Mouse (Mus musculus) liver, embryonic 16.5 days (tissue): Measurements from ENCODE around the gene Gng7. TPM values are rescaled to one million over a fixed set of nuclear protein-coding genes. Genes with fewer than 3 reads are reported as not detected.
"Not testable (repeated sequence)": the region's sequence is repeated elsewhere in the genome, so short reads cannot be mapped to it uniquely, and the experiment has no call there.

Experiments used
- ATAC-seq: fragments of 200-750 bp; cut with Nextera tagmentation; 2 replicates; pipeline ENCODE4 v1.8.0; 2017; ENCODE audit warnings: low read depth, mild to moderate bottlenecking, moderate number of reproducible peaks, moderate library complexity
- H3K27ac ChIP-seq: fragments of 300-500 bp; sonication (generic); 2 replicates; pipeline ENCODE4 v1.5.1; 2014; ENCODE audit warnings: mild to moderate bottlenecking, low read length
- H3K27me3 ChIP-seq: fragments of 300-500 bp; sonication (generic); 2 replicates; pipeline ENCODE4 v1.6.1; 2014; ENCODE audit warnings: low read depth, low read length, mixed read lengths; ENCODE audit not compliant: control insufficient read depth, insufficient read depth
- H3K36me3 ChIP-seq: fragments of 300-500 bp; sonication (generic); 2 replicates; pipeline ENCODE4 v1.6.1; 2014; ENCODE audit warnings: mild to moderate bottlenecking; ENCODE audit not compliant: control insufficient read depth, insufficient read depth
- H3K4me1 ChIP-seq: fragments of 300-500 bp; sonication (generic); 2 replicates; pipeline ENCODE4 v1.6.1; 2014; ENCODE audit warnings: low read depth, low read length, mixed read lengths; ENCODE audit not compliant: control insufficient read depth
- H3K4me2 ChIP-seq: fragments of 300-500 bp; sonication (generic); 2 replicates; pipeline ENCODE4 v1.6.1; 2014; ENCODE audit warnings: low read depth, low read length, mixed read lengths
- H3K4me3 ChIP-seq: fragments of 300-500 bp; sonication (generic); 2 replicates; pipeline ENCODE4 v1.5.1; 2014; ENCODE audit warnings: low read depth, mild to moderate bottlenecking, low read length
- H3K9ac ChIP-seq: fragments of 300-500 bp; sonication (generic); 2 replicates; pipeline ENCODE4 v1.6.1; 2014; ENCODE audit warnings: low read depth, low read length
- H3K9me3 ChIP-seq: fragments of 300-500 bp; sonication (generic); replicated peaks from 2 replicates; pipeline ENCODE4 v1.6.1; 2016; ENCODE audit warnings: low read length; ENCODE audit not compliant: control insufficient read depth
- WGBS: fragments of 180-500 bp; shearing (Covaris S2); extraction: QIAGEN DNeasy Blood & Tissue Kit; methylation state at CpG from one replicate; pipeline ENCODE4 v1.1.7; 2014; ENCODE audit not compliant: insufficient replicate concordance; 5-methylcytosine and 5-hydroxymethylcytosine counted together
- polyA plus RNA-seq: library from polyadenylated mRNA; unstranded; fragments of >200 nt; fragmentation: Nextera tagmentation; extraction: Ambion mirVana; gene quantifications from 2 replicates; pipeline ENCODE4 v1.2.1, GENCODE M21; 2015

Gng7 gene
- polyA plus RNA-seq, 1 experiment from 2014 or later = 0.44 TPM

- no peak for ATAC-seq
- Histone ChIP-seq H3K36me3 (no peaks in the 10 kb centered on the region), H3K27me3 (peaks cover 4% of the 10 kb centered on the region; the same call in 1 of the 2 replicates), H3K4me1 (no peaks in the 10 kb centered on the region; the same call in 1 of the 2 replicates), H3K9ac (no peak overlapping the region), H3K27ac (no peak overlapping the region), H3K4me3 (no peak overlapping the region), H3K9me3 (no peaks in the 10 kb centered on the region), H3K4me2 (no peak overlapping the region)
- WGBS = 49% methylated on average over 5 of the region's 5 CpGs
Observed at GRCm38 (mm10) chr10:80993276-80993675, 21.5 kb downstream of the Gng7 start.

- no peaks in the 10 kb centered on the region for H3K27me3 ChIP-seq
- no peak overlapping the region for H3K4me2 ChIP-seq
- H3K4me1 ChIP-seq = peaks cover 4% of the 10 kb centered on the region
- H3K9ac ChIP-seq = no peak overlapping the region
- H3K27ac ChIP-seq = no peak overlapping the region
- 28% methylated on average over 1 of the region's 1 CpGs for WGBS
- H3K36me3 ChIP-seq = no peaks in the 10 kb centered on the region
- no peak overlapping the region for H3K4me3 ChIP-seq
- H3K9me3 ChIP-seq = no peaks in the 10 kb centered on the region
- ATAC-seq = no peak
Observed at GRCm38 (mm10) chr10:80991945-80992344, 22.8 kb downstream of the Gng7 start.

- no peak overlapping the region for H3K4me3 ChIP-seq
- no peak overlapping the region for H3K27ac ChIP-seq
- ATAC-seq = no peak
- H3K9me3 ChIP-seq = no peaks in the 10 kb centered on the region
- peaks cover 4% of the 10 kb centered on the region for H3K4me1 ChIP-seq
- no peak overlapping the region for H3K9ac ChIP-seq
- WGBS = 8% methylated on average over 3 of the region's 3 CpGs
- no peaks in the 10 kb centered on the region for H3K27me3 ChIP-seq
- no peaks in the 10 kb centered on the region for H3K36me3 ChIP-seq
- H3K4me2 ChIP-seq = no peak overlapping the region
Observed at GRCm38 (mm10) chr10:80991007-80991406, 23.7 kb downstream of the Gng7 start.

GRCm38 (mm10) chr10:80990406-80990805 is 24.3 kb downstream of the Gng7 start:
- no peak for ATAC-seq
- no peak overlapping the region for H3K9ac ChIP-seq
- H3K36me3 ChIP-seq = no peaks in the 10 kb centered on the region
- no peaks in the 10 kb centered on the region for H3K9me3 ChIP-seq
- 59% methylated on average over 7 of the region's 7 CpGs for WGBS
- no peak overlapping the region for H3K27ac ChIP-seq
- H3K27me3 ChIP-seq = peaks cover 6% of the 10 kb centered on the region
- peaks cover 4% of the 10 kb centered on the region for H3K4me1 ChIP-seq
- no peak overlapping the region for H3K4me3 ChIP-seq
- no peak overlapping the region for H3K4me2 ChIP-seq

- not testable (repeated sequence) for H3K9me3 ChIP-seq, ATAC-seq, H3K36me3 ChIP-seq, H3K4me1 ChIP-seq, H3K9ac ChIP-seq, H3K4me3 ChIP-seq, H3K27ac ChIP-seq, H3K4me2 ChIP-seq
- H3K27me3 ChIP-seq = peaks cover 11% of the 10 kb centered on the region
- WGBS = 29% methylated on average over 4 of the region's 4 CpGs
Observed at GRCm38 (mm10) chr10:80989854-80990253, 24.9 kb downstream of the Gng7 start.

GRCm38 (mm10) chr10:80989446-80989845 is 25.3 kb downstream of the Gng7 start:
- 40% methylated on average over 6 of the region's 6 CpGs for WGBS
- Histone ChIP-seq H3K4me1 (peaks cover 4% of the 10 kb centered on the region), H3K9me3 (no peaks in the 10 kb centered on the region), H3K27ac (no peak overlapping the region), H3K4me2 (no peak overlapping the region), H3K36me3 (no peaks in the 10 kb centered on the region), H3K4me3 (no peak overlapping the region), H3K9ac (no peak overlapping the region), H3K27me3 (peaks cover 12% of the 10 kb centered on the region)
- ATAC-seq = no peak

- no peaks in the 10 kb centered on the region for H3K36me3 ChIP-seq
- H3K27ac ChIP-seq = no peak overlapping the region
- H3K9ac ChIP-seq = no peak overlapping the region
- H3K9me3 ChIP-seq = no peaks in the 10 kb centered on the region
- H3K27me3 ChIP-seq = peaks cover 18% of the 10 kb centered on the region
- H3K4me1 ChIP-seq = peaks cover 4% of the 10 kb centered on the region
- no peak overlapping the region for H3K4me2 ChIP-seq
- H3K4me3 ChIP-seq = no peak overlapping the region
- peak; percentile 66 for ATAC-seq
- WGBS = 9% methylated on average over 10 of the region's 10 CpGs
Observed at GRCm38 (mm10) chr10:80987709-80988441, 26.9 kb downstream of the Gng7 start.

GRCm38 (mm10) chr10:80986754-80987153 is 28.0 kb downstream of the Gng7 start:
- H3K4me1 ChIP-seq = peaks cover 7% of the 10 kb centered on the region
- H3K4me3 ChIP-seq = no peak overlapping the region
- H3K4me2 ChIP-seq = no peak overlapping the region
- no peaks in the 10 kb centered on the region for H3K36me3 ChIP-seq
- WGBS = 54% methylated on average over 6 of the region's 6 CpGs
- no peak for ATAC-seq
- H3K27ac ChIP-seq = no peak overlapping the region
- H3K27me3 ChIP-seq = peaks cover 18% of the 10 kb centered on the region
- H3K9me3 ChIP-seq = no peaks in the 10 kb centered on the region
- no peak overlapping the region for H3K9ac ChIP-seq

GRCm38 (mm10) chr10:80985970-80986701 is 28.6 kb downstream of the Gng7 start:
- Histone ChIP-seq H3K27ac (no peak overlapping the region), H3K4me3 (peak overlapping the region; percentile 40), H3K4me2 (peak overlapping the region; percentile 66), H3K27me3 (peaks cover 18% of the 10 kb centered on the region), H3K9me3 (no peaks in the 10 kb centered on the region), H3K4me1 (peaks cover 7% of the 10 kb centered on the region), H3K36me3 (no peaks in the 10 kb centered on the region), H3K9ac (peak overlapping the region; percentile 5; the same call in 1 of the 2 replicates)
- ATAC-seq = no peak
- 26% methylated on average over 13 of the region's 13 CpGs for WGBS
